Mouse (Mus musculus): ENCODE measurements at regions not wholly inside any gene's neighbourhood (a gene's known extent, or its start where the extent isn't known, plus 50 kb on each side); places are given as distances from the start of the nearest gene placed in this dataset.

DNA sequence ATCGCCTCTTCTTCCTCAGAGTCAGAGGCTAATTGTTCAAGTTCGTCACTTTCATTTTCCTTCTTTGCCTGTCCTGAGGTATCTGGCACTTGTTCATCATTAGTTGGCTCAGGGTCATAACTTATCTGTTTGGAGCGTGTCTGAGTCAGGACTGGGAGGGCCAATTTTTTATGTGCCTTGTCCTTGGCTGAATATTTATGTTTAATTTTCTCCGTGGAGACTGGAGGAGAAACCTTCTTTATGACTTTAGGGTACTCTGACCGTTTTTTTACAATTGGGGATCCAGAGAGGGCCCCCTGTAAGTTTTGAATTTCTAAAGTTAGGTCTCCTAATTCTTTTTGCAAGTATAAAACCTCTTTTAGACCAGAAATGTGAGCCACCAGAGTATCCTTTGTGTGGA lies 1000.2 kb upstream of the Edil3 start:
- peak; percentile 30 for DNase-seq

Measured in adrenal gland, adult 8-10 months (tissue).